In the genomic region with DNA sequence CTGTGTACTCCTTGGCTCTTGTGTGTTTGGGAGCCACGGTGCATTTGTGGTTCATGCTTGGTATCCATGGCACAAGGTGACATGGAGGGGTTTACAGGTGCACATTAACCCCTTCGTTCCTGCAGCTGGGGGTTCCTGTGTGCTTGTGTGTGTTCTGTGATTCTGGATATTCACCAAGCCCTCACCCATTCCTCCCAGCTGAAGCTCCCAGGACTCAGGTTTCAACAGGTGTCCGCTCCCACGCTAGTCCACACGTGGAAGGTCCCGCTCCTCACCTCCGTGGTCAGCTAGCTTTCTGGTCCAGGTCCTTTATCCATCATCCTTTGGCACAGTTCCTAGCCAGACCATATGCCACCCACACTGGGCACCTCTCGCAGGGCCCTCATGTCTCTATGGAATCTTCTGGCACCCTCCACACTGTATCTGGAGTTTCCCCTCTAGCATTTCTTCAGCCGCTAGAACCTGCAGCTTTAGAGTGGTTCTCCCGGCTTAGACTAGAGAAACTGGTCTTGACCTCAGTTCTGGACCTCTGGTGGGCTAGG, we compare ENCODE assay signal across 7 mouse cellular contexts. TPM values are rescaled to one million over a fixed set of nuclear protein-coding genes. Genes with fewer than 3 reads are reported as not detected.
DNase-seq lines count a peak whose midpoint lies in the region; ATAC-seq and TF ChIP-seq lines count a peak whose summit lies in the region.

No protein-coding gene starts in this region.

- H3K4me3 ChIP-seq in liver, adult 2 months (ENCODE audit: insufficient read depth, low read depth, low read length): no peak overlapping the region
- H3K4me3 ChIP-seq in embryonic fibroblast, embryonic 13.5 days (ENCODE audit: insufficient read depth, low read length): peak overlapping the region; percentile 98
- peak overlapping the region; percentile 85 for H3K4me3 ChIP-seq in intestine, embryonic 16.5 days (ENCODE audit: low read length)
- peak overlapping the region; percentile 56 for H3K4me3 ChIP-seq in neural tube, embryonic 15.5 days (replicated peaks)

- H3K27ac ChIP-seq in liver, adult 2 months (replicated peaks; ENCODE audit: insufficient read depth, low read depth, low read length): 0 out of 2 replicates have a peak overlapping the region, but pooled peaks have one; percentile 1
- H3K27ac ChIP-seq in embryonic fibroblast, embryonic 13.5 days (ENCODE audit: insufficient read depth, low read length): peak overlapping the region; percentile 93
- peak overlapping the region; percentile 78; the same call in 1 of the 2 replicates for H3K27ac ChIP-seq in intestine, embryonic 16.5 days (ENCODE audit: low read length)
- H3K27ac ChIP-seq in neural tube, embryonic 15.5 days (replicated peaks): peak overlapping the region; percentile 78

- 68% methylated on average over 10 of the region's 10 CpGs for WGBS in liver, adult 2 months
- WGBS in intestine, embryonic 16.5 days: 59% methylated on average over 10 of the region's 10 CpGs
- WGBS in neural tube, embryonic 15.5 days: 61% methylated on average over 10 of the region's 10 CpGs

- peak overlapping the region; percentile 25 for H3K9ac ChIP-seq in liver, adult 2 months (ENCODE audit: low read depth, low read length)
- H3K9ac ChIP-seq in intestine, embryonic 16.5 days (ENCODE audit: low read depth, low read length): peak overlapping the region; percentile 92
- peak overlapping the region; percentile 63; the same call in 1 of the 2 replicates for H3K9ac ChIP-seq in neural tube, embryonic 15.5 days (replicated peaks)

- no peak for TF ChIP-seq CTCF in liver, adult 2 months (IDR thresholded peaks at IDR 0.05; ENCODE audit: low read depth, low read length)
- TF ChIP-seq CTCF in embryonic fibroblast, embryonic 13.5 days (IDR thresholded peaks at IDR 0.05; ENCODE audit: borderline replicate concordance, insufficient read depth, low read length): no peak

- peaks cover 18% of the 10 kb centered on the region for H3K4me1 ChIP-seq in liver, adult 2 months (ENCODE audit: control insufficient read depth, insufficient read depth, low read length)
- H3K4me1 ChIP-seq in embryonic fibroblast, embryonic 13.5 days (ENCODE audit: control insufficient read depth, insufficient read depth, low read length): peaks cover 13% of the 10 kb centered on the region; the same call in 1 of the 2 replicates
- peaks cover 29% of the 10 kb centered on the region for H3K4me1 ChIP-seq in intestine, embryonic 16.5 days (ENCODE audit: control insufficient read depth, insufficient read depth, low read length)
- peaks cover 58% of the 10 kb centered on the region for H3K4me1 ChIP-seq in neural tube, embryonic 15.5 days

- no peaks in the 10 kb centered on the region for H3K27me3 ChIP-seq in liver, adult 2 months (ENCODE audit: control insufficient read depth, insufficient read depth, low read length)
- peaks cover 20% of the 10 kb centered on the region for H3K27me3 ChIP-seq in intestine, embryonic 16.5 days (replicated peaks; ENCODE audit: control insufficient read depth, insufficient read depth, low read length)
- peaks cover 51% of the 10 kb centered on the region for H3K27me3 ChIP-seq in neural tube, embryonic 15.5 days (replicated peaks)

- DNase-seq in liver, adult 2 months (ENCODE audit: extremely low read depth, low read depth, low spot score): no peak
- DNase-seq in liver: no peak
- no peak for DNase-seq in adrenal gland, adult 18-20 months (ENCODE audit: low spot score in 2 of 2)

- no peak for TF ChIP-seq POLR2A in liver, adult 2 months (IDR thresholded peaks at IDR 0.05; ENCODE audit: extremely low read depth, insufficient read depth, low read length)
- TF ChIP-seq POLR2A in embryonic fibroblast, embryonic 13.5 days (IDR thresholded peaks at IDR 0.05; ENCODE audit: low read depth, low read length): no peak

- H3K36me3 ChIP-seq in liver, adult 2 months (ENCODE audit: control insufficient read depth, insufficient read depth, low read length): peaks cover 3% of the 10 kb centered on the region; the same call in 1 of the 2 replicates
- H3K36me3 ChIP-seq in intestine, embryonic 16.5 days (ENCODE audit: control insufficient read depth, insufficient read depth, low read length): peaks cover 7% of the 10 kb centered on the region; the same call in 1 of the 2 replicates
- H3K36me3 ChIP-seq in neural tube, embryonic 15.5 days: peaks cover 19% of the 10 kb centered on the region

- H3K9me3 ChIP-seq in intestine, embryonic 16.5 days (ENCODE audit: control insufficient read depth, low read length): no peaks in the 10 kb centered on the region
- no peaks in the 10 kb centered on the region for H3K9me3 ChIP-seq in neural tube, embryonic 15.5 days (replicated peaks)

- 0 out of 2 replicates have a peak, but pooled peaks cover 6% of the 10 kb centered on the region for H3K79me2 ChIP-seq in liver, adult 2 months (ENCODE audit: control insufficient read depth, insufficient read depth, low read length)

- peak overlapping the region; percentile 82 for H3K4me2 ChIP-seq in intestine, embryonic 16.5 days (ENCODE audit: low read depth, low read length)
- H3K4me2 ChIP-seq in neural tube, embryonic 15.5 days: peak overlapping the region; percentile 66

- ATAC-seq in intestine, embryonic 16.5 days: no peak
- no peak for ATAC-seq in neural tube, embryonic 15.5 days (ENCODE audit: low FRiP score)
- ATAC-seq in megakaryocyte progenitor cell, adult 5-6 weeks (replicated peaks; ENCODE audit: poor library complexity): no peak

RNA-seq across cellular contexts. Expression of a gene that starts 0.5 kb away (rescaled TPM):
- 51.9 and 52.7 TPM in 2 replicates for total RNA-seq in liver, adult 2 months (2014; rRNA removed)
- polyA plus RNA-seq in liver, adult 2 months (2012; rRNA removed): 92.8 and 103 TPM in 2 replicates
- 58.4 and 94.0 TPM in 2 replicates for polyA plus RNA-seq in embryonic fibroblast, embryonic 13.5 days (2011; ENCODE audit: insufficient read length, low read depth, missing spikeins)
- polyA plus RNA-seq in intestine, embryonic 16.5 days (2015; fragmentation: Nextera tagmentation; extraction: Ambion mirVana): 30.6 and 30.8 TPM in 2 replicates
- 23.7 and 25.1 TPM in 2 replicates for polyA plus RNA-seq in neural tube, embryonic 15.5 days (2015; fragmentation: Nextera tagmentation; extraction: Ambion mirVana)
- total RNA-seq in megakaryocyte progenitor cell, adult 5-6 weeks (2015): 11.0 and 14.7 TPM in 2 replicates
- total RNA-seq in megakaryocyte progenitor cell, adult 5-6 weeks (2017): 14.5 and 22.1 TPM in 2 replicates
- total RNA-seq in adrenal gland, adult 18-20 months (2021): 100 to 1,000 TPM; 317 to 379 TPM

RNA-seq across cellular contexts. Expression of a gene that starts 5.8 kb away (rescaled TPM):
- 3.7 and 4.3 TPM in 2 replicates for total RNA-seq in liver, adult 2 months (2014; rRNA removed)
- polyA plus RNA-seq in liver, adult 2 months (2012; rRNA removed): 4.7 and 8.7 TPM in 2 replicates
- polyA plus RNA-seq in embryonic fibroblast, embryonic 13.5 days (2011; ENCODE audit: insufficient read length, low read depth, missing spikeins): 1.3 and 2.7 TPM in 2 replicates
- polyA plus RNA-seq in intestine, embryonic 16.5 days (2015; fragmentation: Nextera tagmentation; extraction: Ambion mirVana): 19.3 and 21.0 TPM in 2 replicates
- 7.1 and 9.6 TPM in 2 replicates for polyA plus RNA-seq in neural tube, embryonic 15.5 days (2015; fragmentation: Nextera tagmentation; extraction: Ambion mirVana)
- 8.6 and 8.9 TPM in 2 replicates for total RNA-seq in megakaryocyte progenitor cell, adult 5-6 weeks (2015)
- 11.4 and 16.6 TPM in 2 replicates for total RNA-seq in megakaryocyte progenitor cell, adult 5-6 weeks (2017)
- 10 to 100 TPM; 11.2 to 12.5 TPM for total RNA-seq in adrenal gland, adult 18-20 months (2021)

RNA-seq across cellular contexts. Expression of a gene that starts 8.3 kb away (rescaled TPM):
- total RNA-seq in liver, adult 2 months (2014; rRNA removed): 41.1 and 43.3 TPM in 2 replicates
- polyA plus RNA-seq in liver, adult 2 months (2012; rRNA removed): 42.8 and 45.7 TPM in 2 replicates
- polyA plus RNA-seq in embryonic fibroblast, embryonic 13.5 days (2011; ENCODE audit: insufficient read length, low read depth, missing spikeins): 13.1 and 24.1 TPM in 2 replicates
- polyA plus RNA-seq in intestine, embryonic 16.5 days (2015; fragmentation: Nextera tagmentation; extraction: Ambion mirVana): 50.9 and 57.1 TPM in 2 replicates
- polyA plus RNA-seq in neural tube, embryonic 15.5 days (2015; fragmentation: Nextera tagmentation; extraction: Ambion mirVana): 85.3 and 89.8 TPM in 2 replicates
- 31.3 and 40.2 TPM in 2 replicates for total RNA-seq in megakaryocyte progenitor cell, adult 5-6 weeks (2015)
- total RNA-seq in megakaryocyte progenitor cell, adult 5-6 weeks (2017): 45.0 and 46.7 TPM in 2 replicates
- total RNA-seq in adrenal gland, adult 18-20 months (2021): 100 to 1,000 TPM; 104 to 114 TPM

RNA-seq across cellular contexts. Expression of a gene that starts 8.4 kb away (rescaled TPM):
- 66.9 and 67.1 TPM in 2 replicates for total RNA-seq in liver, adult 2 months (2014; rRNA removed)
- polyA plus RNA-seq in liver, adult 2 months (2012; rRNA removed): 78.1 and 135 TPM in 2 replicates
- polyA plus RNA-seq in embryonic fibroblast, embryonic 13.5 days (2011; ENCODE audit: insufficient read length, low read depth, missing spikeins): 184 and 207 TPM in 2 replicates
- polyA plus RNA-seq in intestine, embryonic 16.5 days (2015; fragmentation: Nextera tagmentation; extraction: Ambion mirVana): 58.2 and 59.2 TPM in 2 replicates
- 73.0 and 77.3 TPM in 2 replicates for polyA plus RNA-seq in neural tube, embryonic 15.5 days (2015; fragmentation: Nextera tagmentation; extraction: Ambion mirVana)
- 18.3 and 23.9 TPM in 2 replicates for total RNA-seq in megakaryocyte progenitor cell, adult 5-6 weeks (2015)
- 38.2 and 39.1 TPM in 2 replicates for total RNA-seq in megakaryocyte progenitor cell, adult 5-6 weeks (2017)
- total RNA-seq in adrenal gland, adult 18-20 months (2021): 10 to 100 TPM; 49.6 to 61.3 TPM

RNA-seq across cellular contexts. Expression of a gene that starts 11.7 kb away (rescaled TPM):
- total RNA-seq in liver, adult 2 months (2014; rRNA removed): 22.6 and 31.7 TPM in 2 replicates
- 83.7 and 84.8 TPM in 2 replicates for polyA plus RNA-seq in liver, adult 2 months (2012; rRNA removed)
- 18.9 and 26.7 TPM in 2 replicates for polyA plus RNA-seq in embryonic fibroblast, embryonic 13.5 days (2011; ENCODE audit: insufficient read length, low read depth, missing spikeins)
- polyA plus RNA-seq in intestine, embryonic 16.5 days (2015; fragmentation: Nextera tagmentation; extraction: Ambion mirVana): 45.5 and 45.7 TPM in 2 replicates
- 17.2 and 25.7 TPM in 2 replicates for polyA plus RNA-seq in neural tube, embryonic 15.5 days (2015; fragmentation: Nextera tagmentation; extraction: Ambion mirVana)
- total RNA-seq in megakaryocyte progenitor cell, adult 5-6 weeks (2015): 44.5 and 44.9 TPM in 2 replicates
- 15.6 and 20.1 TPM in 2 replicates for total RNA-seq in megakaryocyte progenitor cell, adult 5-6 weeks (2017)
- total RNA-seq in adrenal gland, adult 18-20 months (2021): 1,000 to 10,000 TPM in 1 of 2 experiments, 100 to 1,000 TPM in 1; 739 to 1,290 TPM

Comparison
In these comparisons a context has a peak if more than half of its experiments do, and no peak if none do; other contexts are left out.
1. H3K27ac ChIP-seq: peak in every context shown above with its lines; median percentile 93 in embryonic fibroblast, embryonic 13.5 days; 78 in intestine, embryonic 16.5 days; 78 in neural tube, embryonic 15.5 days; 1 in liver, adult 2 months.
2. H3K9ac ChIP-seq: peak in every context shown above with its lines; median percentile 92 in intestine, embryonic 16.5 days; 63 in neural tube, embryonic 15.5 days; 25 in liver, adult 2 months.